In genomic region chr14:34297038-34297437, GRCm38 (mm10) we compare ENCODE assay signal across 14 mouse cellular contexts. TPM values are rescaled to one million over a fixed set of nuclear protein-coding genes. Genes with fewer than 3 reads are reported as not detected.
A peak's percentile ranks its signal among the peaks of the same experiment; 100 is the strongest.
DNase-seq lines count a peak whose midpoint lies in the region; ATAC-seq and TF ChIP-seq lines count a peak whose summit lies in the region.
"Had no signal": no experiment of that assay in that cellular context is flagged by ENCODE, and none has a peak within 500 bp of the region (broad histone marks: within the 10 kb centered on the region; RNA-seq: fewer than 3 reads in every experiment).

No protein-coding gene starts in this region.

- in situ Hi-C loops in ES-E14 (cut with MboI; ENCODE audit: low sequenced_read_pairs in 2 of 2, unreplicated experiment in 2 of 2), result no loop called here

- H3K27ac ChIP-seq in layer of hippocampus, adult 2 months, result peak overlapping the region; percentile 19; the same call in 1 of the 2 replicates
- peak overlapping the region; percentile 66; the same call in 1 of the 2 replicates for H3K27ac ChIP-seq in ES-E14 (ENCODE audit: insufficient read depth, low read depth, low read length, poor library complexity, severe bottlenecking)
- H3K27ac ChIP-seq in bone marrow macrophage, adult 2 months (ENCODE audit: insufficient read depth, low read depth, low read length), result peak overlapping the region; percentile 97
- H3K27ac ChIP-seq in midbrain, embryonic 16.5 days (ENCODE audit: low read length), result no peak overlapping the region
- no peak overlapping the region for H3K27ac ChIP-seq in hindbrain, embryonic 13.5 days
- H3K27ac ChIP-seq: embryonic facial prominence, embryonic 10.5 days; forebrain, embryonic 15.5 days; hindbrain, embryonic 15.5 days had no signal

- no peaks in the 10 kb centered on the region for H3K9me3 ChIP-seq in ES-E14 (ENCODE audit: control insufficient read depth, insufficient read depth, low read depth, low read length)
- H3K9me3 ChIP-seq in midbrain, embryonic 16.5 days (replicated peaks; ENCODE audit: control insufficient read depth, low read length, poor library complexity, severe bottlenecking), result no peaks in the 10 kb centered on the region
- no peaks in the 10 kb centered on the region for H3K9me3 ChIP-seq in hindbrain, embryonic 13.5 days
- H3K9me3 ChIP-seq: embryonic facial prominence, embryonic 10.5 days; forebrain, embryonic 15.5 days; hindbrain, embryonic 15.5 days had no signal

- no peak overlapping the region for H3K4me3 ChIP-seq in layer of hippocampus, adult 2 months
- H3K4me3 ChIP-seq in ES-E14 (ENCODE audit: insufficient read depth in 1 of 2, low read depth in 1 of 2, low read length in 2 of 2, poor library complexity in 1 of 2, severe bottlenecking in 1 of 2), result no peak overlapping the region
- peak overlapping the region; percentile 51 for H3K4me3 ChIP-seq in bone marrow macrophage, adult 2 months (ENCODE audit: insufficient read depth, low read length)
- H3K4me3 ChIP-seq in midbrain, embryonic 16.5 days (ENCODE audit: low read depth, low read length), result no peak overlapping the region
- no peak overlapping the region for H3K4me3 ChIP-seq in hindbrain, embryonic 13.5 days
- H3K4me3 ChIP-seq: embryonic facial prominence, embryonic 10.5 days; forebrain, embryonic 15.5 days; hindbrain, embryonic 15.5 days had no signal

- no peak for TF ChIP-seq POLR2A in bone marrow macrophage, adult 2 months (IDR thresholded peaks at IDR 0.05; ENCODE audit: borderline replicate concordance, low read depth, low read length)

- H3K4me1 ChIP-seq in ES-E14 (ENCODE audit: control insufficient read depth in 2 of 2, insufficient read depth in 2 of 2, low read length in 2 of 2, poor library complexity in 1 of 2), result peaks cover 3 to 10% of the 10 kb centered on the region in 2 experiments
- peaks cover 14% of the 10 kb centered on the region for H3K4me1 ChIP-seq in bone marrow macrophage, adult 2 months (ENCODE audit: control insufficient read depth, insufficient read depth, low read length)
- H3K4me1 ChIP-seq in midbrain, embryonic 16.5 days (ENCODE audit: control insufficient read depth, insufficient read depth, low read length), result no peaks in the 10 kb centered on the region
- no peaks in the 10 kb centered on the region for H3K4me1 ChIP-seq in hindbrain, embryonic 13.5 days (replicated peaks)
- H3K4me1 ChIP-seq: forebrain, embryonic 15.5 days; hindbrain, embryonic 15.5 days had no signal

- no peak overlapping the region for H3K4me2 ChIP-seq in midbrain, embryonic 16.5 days (ENCODE audit: low read length)
- no peak overlapping the region for H3K4me2 ChIP-seq in hindbrain, embryonic 13.5 days
- H3K4me2 ChIP-seq: forebrain, embryonic 15.5 days; hindbrain, embryonic 15.5 days had no signal

- H3K27me3 ChIP-seq in midbrain, embryonic 16.5 days (ENCODE audit: control insufficient read depth, insufficient read depth, low read depth, low read length), result no peaks in the 10 kb centered on the region
- H3K27me3 ChIP-seq in hindbrain, embryonic 13.5 days, result no peaks in the 10 kb centered on the region
- H3K27me3 ChIP-seq: forebrain, embryonic 15.5 days; hindbrain, embryonic 15.5 days had no signal

- 59% methylated on average over 4 of the region's 4 CpGs for WGBS in midbrain, embryonic 16.5 days
- WGBS in hindbrain, embryonic 13.5 days, result 63% methylated on average over 4 of the region's 4 CpGs

- peaks cover 2% of the 10 kb centered on the region; the same call in 1 of the 2 replicates for H3K36me3 ChIP-seq in ES-E14 (ENCODE audit: control insufficient read depth, insufficient read depth, low read length, poor library complexity, severe bottlenecking)
- no peaks in the 10 kb centered on the region for H3K36me3 ChIP-seq in midbrain, embryonic 16.5 days (ENCODE audit: control insufficient read depth, insufficient read depth, low read length)
- H3K36me3 ChIP-seq in hindbrain, embryonic 13.5 days, result no peaks in the 10 kb centered on the region
- H3K36me3 ChIP-seq: forebrain, embryonic 15.5 days; hindbrain, embryonic 15.5 days had no signal

- DNase-seq in layer of hippocampus, adult 2 months (ENCODE audit: low spot score in 2 of 2), result no peak
- DNase-seq in layer of hippocampus, postnatal 14 days (ENCODE audit: low spot score in 2 of 2), result no peak
- no peak for DNase-seq in ES-E14 (ENCODE audit: low read depth, low spot score)
- no peak for DNase-seq in yolk sac, embryonic 10.5 days (ENCODE audit: low spot score)
- DNase-seq: left cerebral cortex, postnatal 4 days had no signal

- peak; percentile 62 for ATAC-seq in megakaryocyte progenitor cell, adult 5-6 weeks (replicated peaks; ENCODE audit: poor library complexity)
- ATAC-seq in midbrain, embryonic 16.5 days, result no peak
- ATAC-seq in hindbrain, embryonic 13.5 days (ENCODE audit: low FRiP score), result no peak
- ATAC-seq: forebrain, embryonic 15.5 days had no signal

- TF ChIP-seq CTCF in layer of hippocampus, adult 2 months (conservative IDR thresholded peaks at IDR 0.05), result no peak
- no peak for TF ChIP-seq CTCF in bone marrow macrophage, adult 2 months (IDR thresholded peaks at IDR 0.05; ENCODE audit: low read depth, low read length)

- H3K9ac ChIP-seq in ES-E14 (ENCODE audit: insufficient read depth, low read depth, low read length, poor library complexity, severe bottlenecking), result no peak overlapping the region
- H3K9ac ChIP-seq in midbrain, embryonic 16.5 days (ENCODE audit: low read depth, low read length), result no peak overlapping the region
- H3K9ac ChIP-seq in hindbrain, embryonic 13.5 days, result no peak overlapping the region
- H3K9ac ChIP-seq: forebrain, embryonic 15.5 days; hindbrain, embryonic 15.5 days had no signal

TF ChIP-seq in ES-E14, 5 proteins besides CTCF, POLR2A, EP300 and RAD21:
- peak; percentile 63 for TF ChIP-seq ZNF384 (IDR thresholded peaks at IDR 0.05; ENCODE audit: low read depth, low read length)
- no peak for TF ChIP-seq CHD2 (IDR thresholded peaks at IDR 0.05; ENCODE audit: low read depth, low read length)
- no peak for TF ChIP-seq ZC3H11A (IDR thresholded peaks at IDR 0.05; ENCODE audit: borderline replicate concordance, low read depth, low read length)
- no peak for TF ChIP-seq MAFK (IDR thresholded peaks at IDR 0.05; ENCODE audit: insufficient read depth, low read depth, low read length)
- no peak for TF ChIP-seq HCFC1 (IDR thresholded peaks at IDR 0.05; ENCODE audit: borderline replicate concordance, insufficient read depth, low read length)

RNA-seq across cellular contexts. Expression of gene Shld2, which starts 13.3 kb away (rescaled TPM):
- 10 to 100 TPM; 13.0 to 15.5 TPM for total RNA-seq in layer of hippocampus, adult 2 months (2021)
- total RNA-seq in layer of hippocampus, postnatal 14 days (2021), result 10 to 100 TPM in 1 of 2 experiments, 1 to 10 TPM in 1; 9.7 to 14.5 TPM
- 10.8 and 14.8 TPM in 2 replicates for total RNA-seq in ES-E14 (2012; rRNA removed)
- polyA plus RNA-seq in bone marrow macrophage, adult 2 months (2012; ENCODE audit: insufficient read depth, insufficient read length, missing spikeins), result 5.0 and 7.1 TPM in 2 replicates
- total RNA-seq in megakaryocyte progenitor cell, adult 5-6 weeks (2015), result 7.9 and 13.2 TPM in 2 replicates
- total RNA-seq in megakaryocyte progenitor cell, adult 5-6 weeks (2017), result 13.3 and 14.2 TPM in 2 replicates
- 4.8 and 6.4 TPM in 2 replicates for polyA plus RNA-seq in midbrain, embryonic 16.5 days (2015; fragmentation: Nextera tagmentation; extraction: Ambion mirVana)
- 5.9 and 8.7 TPM in 2 replicates for polyA plus RNA-seq in hindbrain, embryonic 13.5 days (2015; fragmentation: Nextera tagmentation; extraction: Ambion mirVana)

RNA-seq across cellular contexts. Expression of gene Glud1, which starts 13.5 kb away (rescaled TPM):
- total RNA-seq in layer of hippocampus, adult 2 months (2021), result 100 to 1,000 TPM; 316 to 317 TPM
- total RNA-seq in layer of hippocampus, postnatal 14 days (2021), result 100 to 1,000 TPM; 364 to 392 TPM
- total RNA-seq in ES-E14 (2012; rRNA removed), result 199 and 211 TPM in 2 replicates
- 181 and 197 TPM in 2 replicates for polyA plus RNA-seq in bone marrow macrophage, adult 2 months (2012; ENCODE audit: insufficient read depth, insufficient read length, missing spikeins)
- 182 and 187 TPM in 2 replicates for total RNA-seq in megakaryocyte progenitor cell, adult 5-6 weeks (2015)
- total RNA-seq in megakaryocyte progenitor cell, adult 5-6 weeks (2017), result 118 and 134 TPM in 2 replicates
- polyA plus RNA-seq in midbrain, embryonic 16.5 days (2015; fragmentation: Nextera tagmentation; extraction: Ambion mirVana), result 89.8 and 92.8 TPM in 2 replicates
- polyA plus RNA-seq in hindbrain, embryonic 13.5 days (2015; fragmentation: Nextera tagmentation; extraction: Ambion mirVana), result 88.5 and 100.0 TPM in 2 replicates

RNA-seq across cellular contexts. Expression of gene Fam25c, which starts 58.2 kb away (rescaled TPM):
- total RNA-seq in layer of hippocampus, adult 2 months (2021), result not detected
- not detected for total RNA-seq in layer of hippocampus, postnatal 14 days (2021)
- 97.8 and 145 TPM in 2 replicates for total RNA-seq in ES-E14 (2012; rRNA removed)
- not detected in 2 replicates for polyA plus RNA-seq in bone marrow macrophage, adult 2 months (2012; ENCODE audit: insufficient read depth, insufficient read length, missing spikeins)
- total RNA-seq in megakaryocyte progenitor cell, adult 5-6 weeks (2015), result not detected in 2 replicates
- not detected in 2 replicates for total RNA-seq in megakaryocyte progenitor cell, adult 5-6 weeks (2017)
- polyA plus RNA-seq in midbrain, embryonic 16.5 days (2015; fragmentation: Nextera tagmentation; extraction: Ambion mirVana), result not detected in 2 replicates
- polyA plus RNA-seq in hindbrain, embryonic 13.5 days (2015; fragmentation: Nextera tagmentation; extraction: Ambion mirVana), result not detected in 2 replicates
- total RNA-seq: layer of hippocampus, adult 18-20 months had no signal
- polyA plus RNA-seq: embryonic facial prominence, embryonic 10.5 days; forebrain, embryonic 15.5 days; hindbrain, embryonic 15.5 days; lung, embryonic 16.5 days had no signal

Comparison
In these comparisons a context has a peak if more than half of its experiments do, and no peak if none do; other contexts are left out.
1. H3K27ac ChIP-seq: peak in layer of hippocampus, adult 2 months (single experiment), ES-E14 (single experiment) and bone marrow macrophage, adult 2 months (single experiment); none in midbrain, embryonic 16.5 days (single experiment) and hindbrain, embryonic 13.5 days (single experiment).
2. RNA of gene Fam25c, which starts 58.2 kb away (total RNA-seq): 97.8 to 145 TPM in ES-E14; not detected in layer of hippocampus, adult 2 months, not detected in layer of hippocampus, postnatal 14 days and not detected in megakaryocyte progenitor cell, adult 5-6 weeks; every median in the first group is over 10 times any median in the second.